Mouse (Mus musculus): ENCODE data around the gene Anks1b.

Gene Anks1b

GRCm38 (mm10) chr10:90657416-90658120 lies 784.3 kb downstream of the Anks1b start:
- no peak for DNase-seq (ENCODE audit: low read depth in 1 of 2, low spot score in 2 of 2)

GRCm38 (mm10) chr10:90666746-90667145 lies 793.4 kb downstream of the Anks1b start:
- no peak for DNase-seq (ENCODE audit: low read depth in 1 of 2, low spot score in 2 of 2)

GRCm38 (mm10) chr10:90670291-90670690 lies 797.0 kb downstream of the Anks1b start:
- no peak for DNase-seq (ENCODE audit: low read depth in 1 of 2, low spot score in 2 of 2)

- DNase-seq (ENCODE audit: low read depth in 1 of 2, low spot score in 2 of 2): no peak
Measured at GRCm38 (mm10) chr10:90672135-90672534, 798.8 kb downstream of the Anks1b start.

- DNase-seq (ENCODE audit: low read depth in 1 of 2, low spot score in 2 of 2): no peak
Measured at GRCm38 (mm10) chr10:90674362-90674761, 801.1 kb downstream of the Anks1b start.

GRCm38 (mm10) chr10:90677421-90677820 lies 804.1 kb downstream of the Anks1b start:
- no peak for DNase-seq (ENCODE audit: low read depth in 1 of 2, low spot score in 2 of 2)

GRCm38 (mm10) chr10:90679713-90680470 lies 806.6 kb downstream of the Anks1b start:
- no peak for DNase-seq (ENCODE audit: low read depth in 1 of 2, low spot score in 2 of 2)

- DNase-seq (ENCODE audit: low read depth in 1 of 2, low spot score in 2 of 2): no peak
Measured at GRCm38 (mm10) chr10:90683813-90684212, 810.5 kb downstream of the Anks1b start.

GRCm38 (mm10) chr10:90685367-90685766 lies 812.1 kb downstream of the Anks1b start:
- no peak for DNase-seq (ENCODE audit: low read depth in 1 of 2, low spot score in 2 of 2)

- DNase-seq (ENCODE audit: low read depth in 1 of 2, low spot score in 2 of 2): no peak
Measured at GRCm38 (mm10) chr10:90688153-90688552, 814.8 kb downstream of the Anks1b start.

GRCm38 (mm10) chr10:90688696-90689252 lies 815.5 kb downstream of the Anks1b start:
- no peak for DNase-seq (ENCODE audit: low read depth in 1 of 2, low spot score in 2 of 2)

- DNase-seq (ENCODE audit: low read depth in 1 of 2, low spot score in 2 of 2): no peak
Measured at GRCm38 (mm10) chr10:90689854-90690513, 816.7 kb downstream of the Anks1b start.

GRCm38 (mm10) chr10:90696687-90697086 lies 823.4 kb downstream of the Anks1b start:
- DNase-seq (ENCODE audit: low read depth in 1 of 2, low spot score in 2 of 2): no peak

- no peak for DNase-seq (ENCODE audit: low read depth in 1 of 2, low spot score in 2 of 2)
Measured at GRCm38 (mm10) chr10:90697413-90697812, 824.1 kb downstream of the Anks1b start.

GRCm38 (mm10) chr10:90699211-90699610 lies 825.9 kb downstream of the Anks1b start:
- no peak for DNase-seq (ENCODE audit: low read depth in 1 of 2, low spot score in 2 of 2)

GRCm38 (mm10) chr10:90704602-90705001 lies 831.3 kb downstream of the Anks1b start:
- no peak for DNase-seq (ENCODE audit: low read depth in 1 of 2, low spot score in 2 of 2)

- DNase-seq (ENCODE audit: low read depth in 1 of 2, low spot score in 2 of 2): no peak
Measured at GRCm38 (mm10) chr10:90708822-90709601, 835.7 kb downstream of the Anks1b start.

- DNase-seq (ENCODE audit: low read depth in 1 of 2, low spot score in 2 of 2): no peak
Measured at GRCm38 (mm10) chr10:90709602-90709931, 836.3 kb downstream of the Anks1b start.

- no peak for DNase-seq (ENCODE audit: low read depth in 1 of 2, low spot score in 2 of 2)
Measured at GRCm38 (mm10) chr10:90717961-90718360, 844.7 kb downstream of the Anks1b start.

- no peak for DNase-seq (ENCODE audit: low read depth in 1 of 2, low spot score in 2 of 2)
Measured at GRCm38 (mm10) chr10:90718684-90719083, 845.4 kb downstream of the Anks1b start.

- no peak for DNase-seq (ENCODE audit: low read depth in 1 of 2, low spot score in 2 of 2)
Measured at GRCm38 (mm10) chr10:90719996-90720395, 846.7 kb downstream of the Anks1b start.
